25 mouse cellular contexts compared by ENCODE assay signal in genomic region chr7:122702443-122702842, GRCm38 (mm10). TPM values are rescaled to one million over a fixed set of nuclear protein-coding genes. Genes with fewer than 3 reads are reported as not detected.
"Had no signal": no experiment of that assay in that cellular context is flagged by ENCODE, and none has a peak within 500 bp of the region (broad histone marks: within the 10 kb centered on the region; RNA-seq: fewer than 3 reads in every experiment).

No protein-coding gene starts in this region.

- H3K27me3 ChIP-seq: intestine, embryonic 15.5 days; limb, embryonic 13.5 days; liver, embryonic 12.5 days; liver, embryonic 15.5 days; neural tube, embryonic 13.5 days; stomach, embryonic 15.5 days had no signal

- H3K4me2 ChIP-seq: intestine, embryonic 15.5 days; kidney, embryonic 15.5 days; limb, embryonic 13.5 days; liver, embryonic 12.5 days; liver, embryonic 15.5 days; midbrain, embryonic 12.5 days; neural tube, embryonic 13.5 days; stomach, embryonic 15.5 days had no signal

- H3K4me1 ChIP-seq: intestine, embryonic 15.5 days; kidney, embryonic 15.5 days; limb, embryonic 10.5 days; limb, embryonic 13.5 days; liver, embryonic 12.5 days; liver, embryonic 15.5 days; midbrain, embryonic 12.5 days; neural tube, embryonic 13.5 days; stomach, embryonic 15.5 days had no signal

- ATAC-seq: intestine, embryonic 15.5 days; liver, embryonic 12.5 days; midbrain, embryonic 16.5 days had no signal

- H3K9me3 ChIP-seq: intestine, embryonic 15.5 days; kidney, embryonic 15.5 days; limb, embryonic 10.5 days; limb, embryonic 13.5 days; liver, embryonic 12.5 days; liver, embryonic 15.5 days; midbrain, embryonic 12.5 days; neural tube, embryonic 13.5 days; stomach, embryonic 15.5 days had no signal

- H3K4me3 ChIP-seq: intestine, embryonic 15.5 days; kidney, embryonic 15.5 days; limb, embryonic 10.5 days; limb, embryonic 13.5 days; liver, embryonic 12.5 days; liver, embryonic 15.5 days; midbrain, embryonic 12.5 days; myocyte; neural tube, embryonic 13.5 days; stomach, embryonic 15.5 days had no signal

- H3K36me3 ChIP-seq: intestine, embryonic 15.5 days; kidney, embryonic 15.5 days; limb, embryonic 10.5 days; limb, embryonic 13.5 days; liver, embryonic 12.5 days; liver, embryonic 15.5 days; midbrain, embryonic 12.5 days; neural tube, embryonic 13.5 days; stomach, embryonic 15.5 days had no signal

- DNase-seq: kidney, adult 11 months; kidney, adult 8-10 months; kidney, postnatal 10 days; kidney, postnatal 36 days; liver; lung, adult 18-20 months; retina, postnatal 1 day; spleen, adult 18-20 months; thymus, adult 18-20 months; thymus, postnatal 36 days had no signal

- H3K9ac ChIP-seq: intestine, embryonic 15.5 days; kidney, embryonic 15.5 days; limb, embryonic 13.5 days; liver, embryonic 12.5 days; liver, embryonic 15.5 days; midbrain, embryonic 12.5 days; neural tube, embryonic 13.5 days; stomach, embryonic 15.5 days had no signal

- H3K27ac ChIP-seq: intestine, embryonic 15.5 days; kidney, embryonic 15.5 days; limb, embryonic 10.5 days; limb, embryonic 13.5 days; liver, embryonic 12.5 days; liver, embryonic 15.5 days; macrophage; midbrain, embryonic 12.5 days; neural tube, embryonic 13.5 days; stomach, embryonic 15.5 days had no signal

RNA-seq across cellular contexts. Expression of gene Cacng3, which starts 32.2 kb away (rescaled TPM):
- total RNA-seq: megakaryocyte, adult 5-6 weeks; monocyte, adult 5-6 weeks had no signal
- polyA plus RNA-seq: limb, embryonic 10.5 days; limb, embryonic 13.5 days; liver, embryonic 12.5 days; macrophage; myocyte; testis, adult 2 months had no signal
